Mouse (Mus musculus): ENCODE measurements around the gene Knop1.

Gene Knop1

GRCm38 (mm10) chr7:118798105-118798570 lies 57.9 kb downstream of the Knop1 start:
- peak; percentile 24 to 66 for DNase-seq (ENCODE audit: low read depth in 1 of 2, low spot score in 2 of 2)

DNA sequence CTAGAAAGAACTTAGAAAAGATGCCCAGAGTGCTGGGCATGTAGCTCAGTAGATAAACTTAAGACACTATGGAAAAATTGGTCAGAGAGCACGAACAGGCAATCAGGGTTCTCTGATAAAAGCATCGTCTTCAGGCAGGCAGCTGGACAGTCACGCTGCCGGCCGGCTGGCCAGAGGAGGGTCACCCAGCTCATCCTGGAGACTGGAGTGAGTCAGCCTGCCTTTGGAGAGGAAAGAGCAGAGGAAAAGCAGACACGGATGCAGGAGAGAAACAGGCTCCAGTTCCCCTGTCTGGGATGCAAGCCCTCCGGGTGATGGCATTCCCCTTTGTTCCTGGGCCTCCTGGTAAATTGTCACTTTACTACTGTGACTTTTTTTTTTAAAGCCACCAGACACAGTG lies 58.5 kb downstream of the Knop1 start:
- DNase-seq (ENCODE audit: low read depth in 1 of 2, low spot score in 2 of 2) = no peak

DNA sequence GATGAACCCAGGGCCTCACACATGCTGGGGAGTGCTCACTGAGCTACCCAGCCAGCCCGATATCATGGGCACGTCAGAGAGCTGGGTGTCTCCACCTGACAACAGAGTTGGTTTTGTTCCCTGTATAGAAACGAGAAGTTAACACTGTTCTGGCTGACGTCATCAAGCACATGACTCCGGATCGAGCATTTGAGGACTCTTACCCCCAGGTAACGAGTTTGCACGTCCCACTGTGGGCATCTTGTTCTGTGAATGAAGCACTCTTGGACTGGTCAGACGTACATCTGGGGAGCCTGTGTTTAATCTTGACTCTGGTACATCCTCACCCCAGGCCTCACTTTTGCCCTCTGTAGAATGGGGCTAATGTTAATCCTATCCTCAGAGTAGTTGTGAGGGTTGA lies 59.2 kb downstream of the Knop1 start:
- peak in 1 of 2 experiments; percentile 10 for DNase-seq (ENCODE audit: low read depth in 1 of 2, low spot score in 2 of 2)

DNA sequence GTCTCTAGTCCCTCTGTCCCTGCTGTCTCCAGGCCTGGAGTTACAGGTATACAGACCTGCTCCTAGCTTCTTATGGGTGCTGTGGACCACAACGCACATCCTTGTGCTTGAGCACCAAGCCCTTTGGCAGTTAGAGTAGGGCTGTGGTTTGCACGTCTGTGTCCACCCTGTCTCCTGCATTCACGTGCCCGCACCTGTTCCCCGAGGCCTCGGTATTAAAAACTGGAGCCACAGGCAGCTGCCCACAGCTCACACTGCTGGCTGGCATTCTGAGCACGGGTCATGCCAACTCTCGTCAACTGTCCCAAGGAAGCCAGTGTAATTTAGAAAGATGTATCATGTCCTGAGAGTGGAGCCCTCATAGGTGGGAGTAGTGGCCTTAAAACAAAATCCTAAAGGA lies 60.3 kb downstream of the Knop1 start:
- no peak for DNase-seq (ENCODE audit: low read depth in 1 of 2, low spot score in 2 of 2)

DNA sequence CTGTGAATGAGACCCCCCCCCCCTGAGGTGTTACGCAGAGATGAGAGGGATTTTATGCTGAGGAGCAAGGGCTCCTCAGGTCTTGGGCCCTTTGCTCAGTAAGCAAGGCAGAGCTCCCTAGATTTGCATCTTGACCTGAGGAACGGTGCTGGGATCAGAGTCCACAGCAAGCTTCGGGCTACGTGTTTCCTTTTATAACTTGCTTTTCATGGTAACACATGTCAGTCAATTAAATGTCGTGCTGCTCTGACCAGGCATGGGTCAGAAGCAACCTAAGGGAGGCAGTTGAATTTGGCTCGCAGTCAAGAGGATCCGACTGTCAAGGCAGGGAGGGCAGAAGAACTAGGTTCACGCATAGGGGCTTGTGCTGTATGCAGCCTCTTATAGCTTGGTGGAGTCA lies 62.2 kb downstream of the Knop1 start:
- no peak for DNase-seq (ENCODE audit: low read depth in 1 of 2, low spot score in 2 of 2)
